Mouse (Mus musculus): Measurements from ENCODE around the gene Mrpl52.

Gene Mrpl52

GRCm38 (mm10) chr14:54409980-54410810, 16.5 kb upstream of the Mrpl52 start:
- in situ Hi-C loops (cut with MseI, MboI): loop anchor here (5.0 to 25.0 kb wide), 4 partner anchors 33 to 348 kb away; no protein-coding TSS in a partner anchor

DNA sequence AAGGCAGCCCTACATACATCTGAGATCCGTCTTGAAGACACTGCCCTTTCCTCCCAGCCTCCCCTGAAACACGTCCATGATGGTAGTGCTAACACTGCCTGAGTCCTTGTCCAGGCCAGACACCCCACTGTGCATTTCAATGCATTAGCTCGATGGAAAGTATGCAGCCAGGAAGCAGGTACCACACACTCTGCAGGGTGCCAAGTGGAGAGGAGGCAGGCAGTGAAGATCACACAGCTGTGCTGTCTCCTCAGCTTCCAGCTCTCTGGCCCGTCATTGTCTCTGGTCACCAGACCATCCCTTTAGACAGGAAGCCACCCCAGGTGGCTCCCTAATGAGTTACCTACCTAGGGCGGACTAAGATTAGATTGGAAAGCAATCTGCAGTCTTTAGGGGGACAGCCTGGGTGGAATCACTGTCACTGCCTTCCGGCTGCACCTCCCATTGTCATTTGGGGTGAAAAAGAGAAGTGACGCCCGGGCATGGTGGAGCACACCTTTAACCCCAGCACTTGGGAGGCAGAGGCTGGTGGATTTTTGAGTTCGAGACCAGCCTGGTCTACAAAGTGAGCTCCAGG, 14.6 kb upstream of the Mrpl52 start:
- in situ Hi-C loops (cut with MseI, MboI): loop anchor here (5.0 to 25.0 kb wide), 4 partner anchors 35 to 350 kb away; no protein-coding TSS in a partner anchor

DNA sequence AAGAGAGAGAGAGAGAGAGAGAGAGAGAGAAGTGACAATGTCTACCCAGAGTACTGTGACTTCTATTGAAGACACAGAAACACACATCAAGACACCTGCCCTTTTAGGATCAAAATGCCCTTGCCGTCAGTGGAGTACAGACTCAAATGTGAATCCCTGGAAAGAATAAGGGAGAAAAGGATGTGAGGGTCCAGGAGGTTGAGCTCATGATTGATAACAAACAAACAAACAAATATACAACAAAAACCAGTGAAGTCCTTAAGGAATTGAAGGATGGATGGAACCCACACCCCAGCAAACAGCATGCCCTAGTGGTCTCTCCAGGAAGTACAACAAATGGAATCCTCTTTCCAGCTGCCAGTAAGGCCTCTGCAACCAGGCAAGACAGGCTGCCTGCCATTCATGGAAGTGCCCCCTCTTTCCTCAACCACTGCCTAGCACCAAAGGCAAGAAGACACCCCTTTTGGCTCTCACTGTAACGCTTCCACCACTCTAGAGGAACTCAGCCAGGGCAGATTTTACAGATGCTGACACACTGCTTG, 14.0 kb upstream of the Mrpl52 start:
- in situ Hi-C loops (cut with MseI, MboI): loop anchor here (5.0 to 25.0 kb wide), 4 partner anchors 35 to 350 kb away; no protein-coding TSS in a partner anchor

GRCm38 (mm10) chr14:54413877-54414700, 12.6 kb upstream of the Mrpl52 start:
- in situ Hi-C loops (cut with MseI, MboI): loop anchor here (5.0 to 25.0 kb wide), 4 partner anchors 37 to 352 kb away; no protein-coding TSS in a partner anchor

GRCm38 (mm10) chr14:54415241-54416020, 11.3 kb upstream of the Mrpl52 start:
- in situ Hi-C loops (cut with MseI, MboI): loop anchor here (5.0 to 25.0 kb wide), 4 partner anchors 37 to 353 kb away; no protein-coding TSS in a partner anchor

DNA sequence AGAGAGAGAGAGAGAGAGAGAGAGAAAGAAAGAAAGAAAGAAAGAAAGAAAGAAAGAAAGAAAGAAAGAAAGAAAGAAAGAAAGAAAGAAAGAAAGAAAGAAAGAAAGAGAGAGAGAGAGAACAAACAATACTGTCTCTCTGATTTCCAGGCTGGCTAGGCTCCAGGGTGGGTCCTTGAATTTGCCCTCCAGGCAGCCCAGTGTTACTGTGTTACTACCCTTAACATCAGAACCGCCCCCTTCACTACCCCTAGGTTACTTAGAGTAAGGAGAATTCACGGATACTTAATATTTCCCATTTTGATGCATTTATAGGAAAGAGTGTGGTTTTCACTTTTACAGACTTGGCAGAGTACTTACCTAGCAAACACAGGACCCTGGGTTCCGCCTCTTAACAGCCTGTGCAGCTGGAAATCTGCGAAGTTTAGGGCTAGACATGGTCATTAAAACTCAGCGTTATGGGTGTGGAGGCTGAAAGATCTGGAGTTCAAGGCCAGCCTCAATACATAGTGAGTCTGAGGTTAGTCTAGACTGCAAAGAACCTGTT, 10.4 kb upstream of the Mrpl52 start:
- in situ Hi-C loops (cut with MseI, MboI): loop anchor here (5.0 to 25.0 kb wide), 4 partner anchors 36 to 354 kb away; no protein-coding TSS in a partner anchor

DNA sequence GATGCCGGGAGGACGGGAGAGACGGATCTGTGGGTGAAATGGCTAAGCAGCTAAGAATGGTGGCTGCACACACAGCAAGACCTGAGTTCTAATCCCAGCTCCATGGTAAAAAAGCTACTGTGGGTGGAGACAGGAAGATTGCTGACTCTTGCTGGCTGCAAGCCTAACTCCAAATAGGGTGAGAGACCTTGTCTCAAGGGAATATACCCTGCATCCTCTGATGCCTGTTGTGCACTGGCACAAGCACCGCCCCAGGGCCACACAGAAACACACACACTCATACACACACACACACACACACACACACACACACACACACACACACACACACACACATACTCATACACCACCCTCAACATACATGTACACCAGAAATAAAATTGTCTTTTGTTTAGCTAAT, 9.9 kb upstream of the Mrpl52 start:
- in situ Hi-C loops (cut with MseI, MboI): loop anchor here (5.0 to 25.0 kb wide), 4 partner anchors 35 to 355 kb away; no protein-coding TSS in a partner anchor

- in situ Hi-C loops (cut with MseI, MboI): loop anchor here (5.0 to 25.0 kb wide), 4 partner anchors 35 to 355 kb away; no protein-coding TSS in a partner anchor
Measured at GRCm38 (mm10) chr14:54417623-54418081, 9.1 kb upstream of the Mrpl52 start, which contains the start of gene Slc7a7. Gene Slc7a7 (minus strand): TSS chr14:54417780.

- in situ Hi-C loops (cut with MseI, MboI): loop anchor here (25.0 kb wide), 2 partner anchors 184 to 359 kb away; no protein-coding TSS in a partner anchor
Measured at GRCm38 (mm10) chr14:54421014-54421413, 5.7 kb upstream of the Mrpl52 start.

DNA sequence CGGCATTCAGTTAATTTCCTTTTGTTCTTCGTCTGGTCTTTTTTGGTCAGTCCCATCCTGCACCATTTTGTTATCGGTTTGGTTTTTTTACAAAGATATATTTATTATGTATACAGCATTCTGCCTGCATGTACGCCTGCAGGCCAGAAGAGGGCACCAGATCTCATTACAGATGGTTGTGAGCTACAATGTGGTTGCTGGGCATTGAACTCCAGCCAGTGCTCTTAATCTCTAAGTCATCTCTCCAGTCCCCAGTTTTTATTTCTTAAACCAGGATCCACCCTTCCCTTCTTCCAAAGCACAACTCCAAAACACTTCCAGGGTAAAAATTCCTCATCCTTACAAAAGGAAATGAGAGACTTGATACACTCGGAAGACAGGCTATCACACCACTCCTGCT, 3.3 kb upstream of the Mrpl52 start:
- in situ Hi-C loops (cut with MseI, MboI): loop anchor here (25.0 kb wide), 2 partner anchors 186 to 361 kb away; no protein-coding TSS in a partner anchor

- in situ Hi-C loops (cut with MseI, MboI): loop anchor here (25.0 kb wide), 2 partner anchors 187 to 362 kb away; no protein-coding TSS in a partner anchor
Measured at GRCm38 (mm10) chr14:54424634-54425033, 2.1 kb upstream of the Mrpl52 start.

DNA sequence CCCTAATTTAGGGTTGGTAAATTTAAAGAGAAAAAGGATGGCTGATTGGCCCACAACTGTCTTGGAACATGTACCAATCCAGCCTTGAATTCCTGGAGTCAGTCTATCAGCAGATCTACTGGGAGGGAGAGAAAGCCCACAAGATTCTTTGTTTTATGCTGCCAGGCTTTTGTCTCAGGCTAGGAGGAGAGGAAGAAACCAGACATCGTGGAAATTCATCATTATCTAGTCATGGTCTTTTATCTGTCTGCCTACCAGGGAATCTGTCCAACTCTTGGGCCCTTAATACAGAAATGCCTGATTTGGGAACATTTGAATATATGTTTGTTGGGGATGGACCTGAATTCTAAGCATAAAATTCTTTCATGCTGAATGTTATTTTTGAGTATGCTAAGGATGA, 1.2 kb upstream of the Mrpl52 start:
- in situ Hi-C loops (cut with MseI, MboI): no loop called here

DNA sequence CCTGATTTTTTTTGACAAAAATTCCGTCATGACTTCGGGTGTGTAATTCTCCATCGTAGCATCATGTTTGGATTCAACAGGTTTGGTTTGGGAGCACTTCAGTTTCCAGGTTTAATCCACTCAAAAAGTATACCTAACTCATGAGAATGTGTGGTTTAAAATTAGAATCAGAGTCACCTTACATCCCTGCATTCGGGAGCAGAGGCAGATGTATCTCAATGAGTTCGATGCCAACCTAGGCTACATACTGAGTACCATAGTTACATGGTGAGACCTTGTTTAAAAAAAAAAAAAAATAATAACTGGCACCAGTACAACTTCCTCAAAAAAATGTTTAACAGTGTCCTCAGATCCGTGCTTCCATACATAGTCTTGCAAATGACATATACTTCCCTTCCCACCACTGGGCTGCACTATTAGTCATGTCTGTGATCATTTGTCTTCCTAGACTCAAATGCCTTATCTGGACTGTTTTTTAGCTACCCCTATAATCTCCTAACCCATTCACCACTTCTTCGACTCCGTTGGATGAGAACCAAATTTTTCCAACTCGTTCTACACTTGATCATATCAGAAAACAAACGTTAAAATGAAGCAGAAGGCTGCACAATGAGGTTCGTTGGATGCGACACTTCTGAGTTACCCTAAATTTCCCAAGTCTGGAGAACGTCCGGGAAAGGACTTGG, 563 bp upstream of the Mrpl52 start:
- in situ Hi-C loops (cut with MseI, MboI): no loop called here

- in situ Hi-C loops (cut with MseI, MboI): no loop called here
Measured at GRCm38 (mm10) chr14:54427696-54428095, 987 bp downstream of the Mrpl52 start.

DNA sequence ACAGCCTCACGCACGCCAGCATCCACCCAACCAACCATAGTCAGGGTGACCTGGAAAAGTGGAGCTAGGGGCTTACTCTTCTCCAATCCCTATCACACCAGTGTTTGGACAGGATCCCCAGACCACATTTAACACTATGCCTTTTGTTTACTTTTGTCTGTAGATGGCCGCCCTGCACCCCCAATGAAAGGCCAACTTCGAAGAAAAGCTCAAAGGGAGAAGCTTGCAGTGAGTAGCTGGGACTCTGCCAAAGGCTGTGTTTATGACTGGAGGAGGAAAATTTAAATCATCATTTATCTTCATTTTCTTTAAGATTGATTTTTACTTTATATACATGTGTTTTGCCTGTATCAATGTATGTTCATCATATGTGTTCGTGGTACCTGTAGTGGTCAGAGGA, 1.7 kb downstream of the Mrpl52 start:
- in situ Hi-C loops (cut with MseI, MboI): no loop called here

- in situ Hi-C loops (cut with MseI, MboI): no loop called here
Measured at GRCm38 (mm10) chr14:54429332-54430093, 2.8 kb downstream of the Mrpl52 start.

DNA sequence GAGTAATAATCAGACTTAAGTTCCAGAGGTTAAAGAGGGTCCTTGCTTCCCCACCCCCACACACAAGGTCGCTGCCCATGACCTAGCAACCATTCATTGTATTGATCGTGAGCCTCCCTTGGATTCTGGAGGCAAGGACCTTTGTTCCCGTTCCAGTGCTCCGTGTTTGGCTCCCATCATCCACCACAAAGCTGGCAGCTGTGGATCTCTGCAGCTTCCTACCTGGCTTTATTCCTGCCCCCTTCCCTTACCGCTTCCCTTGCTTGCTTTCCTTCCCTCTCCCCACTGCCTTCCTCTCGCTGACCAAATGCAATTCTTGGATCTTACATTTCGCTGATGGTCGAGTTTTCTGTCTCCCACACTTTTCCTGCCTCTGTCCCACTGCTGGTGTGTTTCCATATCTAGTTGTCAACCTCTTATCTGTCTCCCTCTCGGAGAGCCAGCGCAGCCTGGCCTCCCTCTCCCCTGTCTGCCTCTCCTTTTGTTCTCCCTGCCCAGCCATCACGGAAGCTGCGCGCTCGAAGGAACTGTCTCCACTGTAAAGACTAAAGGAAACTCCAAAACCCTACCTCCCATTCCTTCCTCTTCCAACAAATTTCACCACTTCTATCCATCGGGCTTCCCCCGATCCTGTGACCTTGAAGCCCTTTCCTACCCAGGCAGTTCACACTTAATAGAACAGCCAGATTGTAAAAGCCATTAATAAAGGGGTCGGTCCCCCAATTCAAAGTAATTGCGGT, 3.9 kb downstream of the Mrpl52 start:
- in situ Hi-C loops (cut with MseI, MboI): no loop called here

Measured in mouse trophoblast stem cell (cell line).